Mouse (Mus musculus) spleen, adult 2 months (tissue): ENCODE data around the gene Drc1. TPM values are rescaled to one million over a fixed set of nuclear protein-coding genes. Genes with fewer than 3 reads are reported as not detected.

ENCODE experiments used
- DNase-seq, 2 experiments: peaks; one replicate each; pipeline versions ENCODE4 v3.0.0 to v3.0.0-alpha.2; 2012 to 2021; ENCODE audit warnings: low spot score in 2 of 2, low read depth in 1 of 2
- H3K27ac ChIP-seq: fragments of 200-500 bp; 2 replicates; pipeline ENCODE4 v1.5.1; 2012; ENCODE audit warnings: low read length, inconsistent platforms; ENCODE audit not compliant: insufficient read depth
- H3K27me3 ChIP-seq: fragments of 200-500 bp; 2 replicates; pipeline ENCODE4 v1.6.1; 2012; ENCODE audit warnings: mild to moderate bottlenecking, moderate library complexity, low read length, inconsistent platforms; ENCODE audit not compliant: control insufficient read depth, insufficient read depth
- H3K36me3 ChIP-seq: fragments of 200-500 bp; 2 replicates; pipeline ENCODE4 v1.6.1; 2012; ENCODE audit warnings: mild to moderate bottlenecking, low read length, inconsistent platforms; ENCODE audit not compliant: control insufficient read depth, insufficient read depth
- H3K4me1 ChIP-seq: fragments of 200-500 bp; 2 replicates; pipeline ENCODE4 v1.6.1; 2011; ENCODE audit warnings: inconsistent platforms; ENCODE audit not compliant: control insufficient read depth, insufficient read depth, insufficient read length
- H3K4me3 ChIP-seq: fragments of 200-500 bp; 2 replicates; pipeline ENCODE4 v1.5.1; 2011; ENCODE audit warnings: mild to moderate bottlenecking, inconsistent platforms; ENCODE audit not compliant: insufficient read depth, insufficient read length; ENCODE audit errors: extremely low read depth
- CTCF ChIP-seq: fragments of 200-500 bp; IDR thresholded peaks from 2 replicates; pipeline ENCODE4 v1.5.1; 2011; ENCODE audit warnings: mild to moderate bottlenecking, inconsistent platforms; ENCODE audit not compliant: insufficient read depth, insufficient read length, insufficient replicate concordance; ENCODE audit errors: extremely low read depth
- POLR2A ChIP-seq: fragments of 200-500 bp; IDR thresholded peaks from 2 replicates; pipeline ENCODE4 v1.6.1; 2011; ENCODE audit warnings: low read depth, low read length, inconsistent platforms
- WGBS: fragments of 180-500 bp; shearing (Covaris S2); methylation state at CpG from one replicate; pipeline ENCODE4 v1.1.7; 2018; 5-methylcytosine and 5-hydroxymethylcytosine counted together
- polyA plus RNA-seq: library from polyadenylated mRNA; depleted of rRNA; stranded (reverse); fragments of >200 nt; gene quantifications from 2 replicates; pipeline ENCODE4 v1.2.3, GENCODE M21; 2012

The Drc1 gene
- polyA plus RNA-seq, 1 experiment: 0.14 TPM

DNA sequence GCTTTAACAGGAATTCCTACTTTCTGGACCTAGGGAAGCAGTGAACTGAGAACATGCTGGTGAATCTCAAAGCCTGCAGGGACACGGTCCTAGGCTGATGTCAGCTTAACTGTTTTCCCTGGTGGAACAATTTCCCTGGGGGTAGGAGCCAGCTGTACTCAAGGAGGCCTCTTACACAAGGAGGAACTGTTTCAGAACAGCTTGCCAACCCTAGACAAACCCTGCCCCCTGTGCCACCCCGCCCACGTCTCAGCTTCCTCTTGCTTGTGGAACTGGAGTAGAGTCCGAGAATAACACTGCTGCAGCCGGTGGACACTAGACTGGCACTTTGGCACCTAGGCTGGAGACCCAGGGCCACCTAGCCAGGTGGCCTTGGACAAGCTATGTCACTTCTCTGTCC lies 88.2 kb downstream of the Drc1 start:
- DNase-seq: no peak
- Histone ChIP-seq H3K4me3 (no peak overlapping the region), H3K4me1 (no peaks in the 10 kb centered on the region), H3K27me3 (no peaks in the 10 kb centered on the region), H3K36me3 (no peaks in the 10 kb centered on the region), H3K27ac (no peak overlapping the region)
- TF ChIP-seq POLR2A (no peak), CTCF (no peak)
- 6% methylated on average over 5 of the region's 5 CpGs for WGBS

GRCm38 (mm10) chr5:30382876-30383275 lies 101.7 kb downstream of the Drc1 start:
- Histone ChIP-seq H3K27ac (no peak overlapping the region), H3K4me1 (no peaks in the 10 kb centered on the region), H3K4me3 (no peak overlapping the region), H3K36me3 (no peaks in the 10 kb centered on the region), H3K27me3 (no peaks in the 10 kb centered on the region)
- TF ChIP-seq CTCF: no peak
- no peak for TF ChIP-seq POLR2A
- WGBS: 42% methylated on average over 7 of the region's 7 CpGs
- DNase-seq: no peak

DNA sequence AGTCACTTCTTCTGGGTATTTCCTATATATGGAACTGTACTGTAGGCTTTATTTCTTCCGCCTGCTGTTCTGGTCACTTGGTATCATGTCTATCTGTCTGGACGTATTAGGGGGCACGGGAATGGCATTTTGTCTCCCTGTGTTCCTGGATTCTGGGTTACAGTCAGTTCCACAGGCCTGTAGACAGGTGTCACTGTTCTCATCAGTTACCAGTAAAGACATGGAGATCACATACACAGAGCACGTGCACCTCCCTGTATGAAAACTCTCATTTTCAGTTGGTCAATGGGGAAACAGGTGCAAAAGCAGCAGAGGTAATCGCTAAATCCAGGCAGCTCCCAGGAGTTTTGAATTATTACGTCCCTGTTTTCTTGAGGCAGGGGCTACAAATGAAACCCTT lies 106.5 kb downstream of the Drc1 start:
- Histone ChIP-seq H3K27me3 (no peaks in the 10 kb centered on the region), H3K4me1 (no peaks in the 10 kb centered on the region), H3K27ac (no peak overlapping the region), H3K4me3 (no peak overlapping the region), H3K36me3 (no peaks in the 10 kb centered on the region)
- TF ChIP-seq POLR2A (no peak), CTCF (no peak)
- 80% methylated on average over 6 of the region's 6 CpGs for WGBS
- no peak for DNase-seq

DNA sequence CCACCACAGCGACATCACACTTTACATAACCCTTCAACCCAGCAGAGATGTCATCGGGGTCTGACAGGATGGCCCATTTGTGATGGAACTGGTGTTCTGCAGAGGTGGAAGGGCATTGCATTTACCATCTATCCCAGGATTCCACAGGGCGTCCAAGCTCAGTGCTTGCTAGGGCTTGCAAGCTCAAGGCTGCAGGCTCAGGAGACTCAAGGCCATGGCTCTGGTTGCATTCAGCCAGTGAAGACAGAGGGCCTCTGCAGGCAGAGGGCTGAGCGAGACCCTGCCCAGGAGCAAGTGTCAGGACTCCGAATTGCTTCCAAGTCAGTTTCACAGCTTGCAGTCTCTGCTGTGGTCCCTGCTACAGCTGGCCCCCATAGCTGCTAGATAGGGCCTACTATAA lies 108.6 kb downstream of the Drc1 start:
- Histone ChIP-seq H3K27me3 (no peaks in the 10 kb centered on the region), H3K36me3 (no peaks in the 10 kb centered on the region), H3K4me1 (no peaks in the 10 kb centered on the region), H3K4me3 (no peak overlapping the region), H3K27ac (no peak overlapping the region)
- WGBS: 87% methylated on average over 5 of the region's 5 CpGs
- DNase-seq: no peak
- TF ChIP-seq CTCF (no peak), POLR2A (no peak)

DNA sequence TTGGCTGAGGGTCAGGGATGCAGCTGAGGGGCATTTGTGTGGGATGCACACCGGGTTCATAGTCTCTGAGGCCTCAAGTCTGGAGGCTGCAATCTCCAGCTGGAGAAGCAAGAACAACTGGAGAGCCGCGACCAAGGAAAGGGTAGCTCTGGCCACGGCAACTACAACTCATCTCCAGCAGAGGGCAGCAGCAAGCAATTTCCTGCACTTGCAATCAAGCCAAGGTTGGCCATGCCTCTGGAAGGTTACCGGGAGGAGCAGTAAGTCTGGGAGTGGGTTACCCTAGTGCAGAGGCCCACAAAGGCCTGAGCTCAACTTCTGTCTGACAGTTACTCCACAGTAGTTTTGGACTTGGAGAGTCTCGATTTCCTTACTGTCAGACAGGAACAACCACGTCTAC lies 110.3 kb downstream of the Drc1 start:
- peak; percentile 76; the same call in 1 of the 2 replicates for TF ChIP-seq CTCF
- TF ChIP-seq POLR2A: no peak
- H3K27me3 ChIP-seq: no peaks in the 10 kb centered on the region
- 29% methylated on average over 7 of the region's 7 CpGs for WGBS
- no peak overlapping the region for H3K27ac ChIP-seq
- H3K4me3 ChIP-seq: no peak overlapping the region
- H3K4me1 ChIP-seq: no peaks in the 10 kb centered on the region
- no peaks in the 10 kb centered on the region for H3K36me3 ChIP-seq
- DNase-seq: peak in 1 of 2 experiments; percentile 36

- DNase-seq: no peak
- Histone ChIP-seq H3K4me3 (no peak overlapping the region), H3K36me3 (no peaks in the 10 kb centered on the region), H3K4me1 (no peaks in the 10 kb centered on the region), H3K27me3 (no peaks in the 10 kb centered on the region), H3K27ac (no peak overlapping the region)
- 81% methylated on average over 5 of the region's 5 CpGs for WGBS
- no peak for TF ChIP-seq POLR2A
- no peak for TF ChIP-seq CTCF
Measured at GRCm38 (mm10) chr5:30400521-30400920, 119.3 kb downstream of the Drc1 start.

DNA sequence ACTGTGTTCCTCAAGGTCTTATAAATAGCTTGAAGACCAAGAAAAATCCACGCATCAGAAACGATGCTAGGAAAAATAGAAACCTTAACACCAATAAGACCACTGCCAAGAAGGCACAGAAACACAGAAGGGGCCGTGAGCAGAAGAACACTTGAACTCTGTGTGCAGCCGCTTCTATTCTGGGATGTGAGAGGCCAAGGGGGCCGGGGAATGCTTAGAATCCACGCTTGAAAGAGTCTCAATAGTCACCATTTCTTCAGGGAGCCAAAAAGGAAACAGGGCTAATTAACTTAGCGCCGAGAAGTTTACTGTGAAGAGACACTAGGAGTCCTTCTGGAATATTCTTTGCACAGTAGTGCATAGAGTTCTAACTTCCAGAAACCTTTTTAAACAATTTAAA lies 120.0 kb downstream of the Drc1 start:
- Histone ChIP-seq H3K36me3 (no peaks in the 10 kb centered on the region), H3K27me3 (no peaks in the 10 kb centered on the region), H3K27ac (no peak overlapping the region), H3K4me3 (no peak overlapping the region), H3K4me1 (no peaks in the 10 kb centered on the region)
- DNase-seq: no peak
- 40% methylated on average over 8 of the region's 8 CpGs for WGBS
- no peak for TF ChIP-seq POLR2A

GRCm38 (mm10) chr5:30406876-30407275 lies 125.7 kb downstream of the Drc1 start:
- no peak for DNase-seq
- 52% methylated on average over 9 of the region's 9 CpGs for WGBS

More at GRCm38 (mm10) chr5:30406876-30407275, 125.7 kb downstream of the Drc1 start:
- Histone ChIP-seq H3K4me1 (no peaks in the 10 kb centered on the region), H3K36me3 (no peaks in the 10 kb centered on the region), H3K4me3 (no peak overlapping the region), H3K27ac (no peak overlapping the region), H3K27me3 (no peaks in the 10 kb centered on the region)
- no peak for TF ChIP-seq CTCF
